Mouse (Mus musculus): ENCODE results near the gene Mcpt9.
"Not testable (repeated sequence)": the region's sequence is repeated elsewhere in the genome, so short reads cannot be mapped to it uniquely, and the experiment has no call there.

Mcpt9 gene

GRCm38 (mm10) chr14:56030395-56030794 is at the start of gene Mcpt9:
Gene Mcpt9 (minus strand): TSS chr14:56030495.
- DNase-seq (ENCODE audit: low spot score) = not testable (repeated sequence)

GRCm38 (mm10) chr14:56062213-56062612 is 31.9 kb upstream of the Mcpt9 start, which contains the start of gene Mcpt4:
Gene Mcpt4 (minus strand): TSS chr14:56062313.
- not testable (repeated sequence) for DNase-seq (ENCODE audit: low spot score)

- no peak for DNase-seq (ENCODE audit: low spot score)
These were observed 27.4 kb upstream of the Mcpt9 start for GRCm38 (mm10) chr14:56057722-56058121.

DNA sequence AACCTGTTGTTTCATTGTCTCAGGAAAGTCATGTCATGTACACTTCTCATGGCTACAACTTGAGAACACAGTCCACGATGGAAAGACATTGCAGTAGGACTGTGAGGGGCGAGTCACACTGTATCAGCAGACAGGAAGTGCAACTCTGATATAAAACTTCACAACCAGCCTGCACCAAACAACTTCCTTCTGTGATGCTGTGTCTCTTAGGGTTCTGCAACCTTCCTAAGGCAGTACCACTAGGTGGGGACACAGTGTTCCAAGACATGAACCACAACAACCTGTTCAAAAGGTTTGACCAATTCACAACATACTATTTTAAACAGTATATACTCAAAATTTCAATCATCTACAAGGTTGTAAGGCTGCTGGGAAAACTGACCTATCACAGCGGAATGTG is 25.1 kb upstream of the Mcpt9 start:
- no peak for DNase-seq (ENCODE audit: low spot score)

GRCm38 (mm10) chr14:56041792-56042191 is 11.5 kb upstream of the Mcpt9 start, which contains the start of gene Mcpt2:
Gene Mcpt2 (plus strand): TSS chr14:56042041.
- DNase-seq (ENCODE audit: low spot score) = not testable (repeated sequence)

DNA sequence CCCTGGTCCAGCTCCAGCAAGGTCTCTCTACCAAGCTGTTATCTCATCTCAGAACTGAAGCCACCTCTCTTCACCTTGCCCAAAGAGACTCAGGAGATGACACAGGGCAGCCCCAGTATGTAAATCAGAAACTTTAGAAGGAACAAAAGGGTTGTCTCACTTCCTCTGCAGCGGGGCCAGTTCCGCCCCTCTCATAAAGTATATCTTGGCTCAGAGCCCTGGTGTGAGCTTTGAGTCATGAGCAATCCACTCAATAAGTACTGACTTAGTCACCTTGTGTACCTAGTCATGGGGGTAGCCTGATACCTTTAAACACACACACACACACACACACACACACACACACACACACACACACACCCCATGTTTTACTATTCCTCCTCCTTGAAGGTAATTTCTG is 4.1 kb upstream of the Mcpt9 start:
- peak; percentile 4 for DNase-seq (ENCODE audit: low spot score)

GRCm38 (mm10) chr14:56021305-56021704 is 9.0 kb downstream of the Mcpt9 start:
- not testable (repeated sequence) for DNase-seq (ENCODE audit: low spot score)

DNA sequence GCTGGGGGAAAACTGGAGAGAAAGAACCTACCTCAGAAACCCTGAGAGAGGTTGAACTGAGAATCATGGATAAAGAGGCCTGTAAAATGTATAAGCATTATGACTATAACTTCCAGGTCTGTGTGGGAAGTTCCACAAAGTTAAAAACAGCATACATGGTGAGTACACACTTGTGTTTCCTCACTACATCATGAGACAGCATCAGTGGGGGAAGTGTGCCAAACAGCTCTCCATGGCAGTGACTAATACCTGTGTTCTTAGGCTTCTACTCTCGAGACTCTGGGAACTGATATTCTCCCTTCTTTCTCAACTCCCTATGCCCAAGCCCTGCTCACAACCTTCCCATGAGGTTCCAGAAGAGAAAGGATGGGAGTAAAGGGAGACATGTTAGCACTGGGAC is 10.8 kb downstream of the Mcpt9 start:
- DNase-seq (ENCODE audit: low spot score) = no peak

GRCm38 (mm10) chr14:56017671-56018070 is 12.6 kb downstream of the Mcpt9 start, which contains the start of gene Mcpt1:
Gene Mcpt1 (plus strand): TSS chr14:56017971.
- DNase-seq (ENCODE audit: low spot score) = not testable (repeated sequence)

DNA sequence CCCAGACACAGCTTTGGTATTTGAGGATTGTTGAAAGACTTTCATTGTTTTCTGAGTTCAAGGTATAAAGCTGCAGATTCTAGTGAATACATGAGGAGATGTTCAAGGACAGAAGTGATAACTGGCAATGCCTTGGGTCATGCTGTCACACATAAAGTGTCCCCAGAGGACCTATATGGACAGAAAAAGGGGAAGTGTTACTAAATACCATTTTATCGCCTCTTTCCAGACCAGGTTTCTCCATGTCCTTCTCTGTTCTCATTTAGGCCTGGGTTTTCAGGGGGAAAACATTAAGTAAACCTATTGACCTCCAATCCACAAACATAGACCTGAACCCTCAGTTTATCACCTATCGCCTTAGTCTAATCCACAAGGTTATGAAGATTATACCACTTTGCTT is 16.4 kb downstream of the Mcpt9 start:
- DNase-seq (ENCODE audit: low spot score) = no peak

DNA sequence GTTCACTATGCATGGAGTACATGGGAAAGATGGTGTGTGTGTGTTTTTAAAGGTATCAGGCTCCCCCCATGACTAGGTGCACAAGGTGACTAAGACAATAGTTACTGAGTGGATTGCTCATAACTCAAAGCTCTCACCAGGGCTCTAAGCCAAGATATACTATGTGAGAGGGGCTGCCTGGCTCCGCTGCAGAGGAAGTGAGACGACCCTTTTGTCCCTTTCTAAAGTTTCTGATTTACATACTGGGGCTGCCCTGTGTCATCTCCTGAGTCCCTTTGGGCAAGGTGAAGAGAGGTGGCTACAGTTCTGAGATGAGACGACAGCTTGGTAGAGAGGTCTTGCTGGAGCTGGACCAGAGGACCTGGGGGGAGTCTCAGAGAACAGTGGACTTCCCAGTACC is 17.1 kb downstream of the Mcpt9 start:
- DNase-seq (ENCODE audit: low spot score) = no peak

DNA sequence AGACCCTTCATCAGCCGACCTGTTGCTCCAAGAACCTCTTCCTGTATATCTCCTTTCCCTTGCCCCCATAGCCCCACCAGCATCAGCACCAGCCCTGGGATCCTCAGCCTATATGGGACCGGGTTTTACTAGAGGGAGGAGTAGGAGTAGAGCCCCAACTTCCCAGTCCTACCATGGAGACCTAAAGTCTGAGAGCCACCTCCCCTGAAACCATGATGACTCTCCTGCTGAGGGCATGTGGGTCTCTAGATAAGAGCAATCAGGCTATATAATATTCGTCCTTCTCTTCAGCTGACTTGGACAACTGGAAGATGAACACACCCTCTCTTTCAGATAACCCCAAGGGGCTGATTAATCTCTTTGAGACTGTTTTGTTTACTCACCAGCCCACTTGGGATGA is 42.8 kb downstream of the Mcpt9 start:
- DNase-seq (ENCODE audit: low spot score) = not testable (repeated sequence)

Data from urinary bladder, postnatal 25 days (tissue).